Mouse (Mus musculus): ENCODE results near the gene Lipc. TPM values are rescaled to one million over a fixed set of nuclear protein-coding genes. Genes with fewer than 3 reads are reported as not detected.
"Not testable (repeated sequence)": the region's sequence is repeated elsewhere in the genome, so short reads cannot be mapped to it uniquely, and the experiment has no call there.

Lipc gene
- total RNA-seq, 2 experiments from 2014 or later, result 1.2 TPM; not detected in 1

DNA sequence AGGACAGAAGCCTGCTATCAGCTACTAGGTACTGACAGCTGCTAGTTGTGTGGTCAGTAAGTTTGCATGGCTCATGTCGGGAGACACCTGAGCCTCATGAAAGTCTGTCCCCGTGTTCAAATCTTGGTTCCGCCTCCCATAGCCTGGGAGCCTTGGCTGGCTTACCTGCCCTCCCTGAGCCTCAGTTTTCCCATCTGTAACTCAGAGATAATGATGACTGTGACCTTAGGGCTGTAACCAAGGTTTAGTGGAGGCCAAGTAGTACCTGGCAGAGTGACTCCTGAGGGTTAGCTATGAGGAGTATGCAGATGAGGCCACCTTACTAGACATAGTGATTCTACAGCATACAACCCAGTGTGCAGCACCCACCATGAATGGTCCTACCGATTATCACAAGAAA, 81.7 kb downstream of the Lipc start:
- 0 out of 2 replicates have a peak, but pooled peaks have one; percentile 13 for ATAC-seq (replicated peaks; ENCODE audit: low FRiP score, poor library complexity, severe bottlenecking)

DNA sequence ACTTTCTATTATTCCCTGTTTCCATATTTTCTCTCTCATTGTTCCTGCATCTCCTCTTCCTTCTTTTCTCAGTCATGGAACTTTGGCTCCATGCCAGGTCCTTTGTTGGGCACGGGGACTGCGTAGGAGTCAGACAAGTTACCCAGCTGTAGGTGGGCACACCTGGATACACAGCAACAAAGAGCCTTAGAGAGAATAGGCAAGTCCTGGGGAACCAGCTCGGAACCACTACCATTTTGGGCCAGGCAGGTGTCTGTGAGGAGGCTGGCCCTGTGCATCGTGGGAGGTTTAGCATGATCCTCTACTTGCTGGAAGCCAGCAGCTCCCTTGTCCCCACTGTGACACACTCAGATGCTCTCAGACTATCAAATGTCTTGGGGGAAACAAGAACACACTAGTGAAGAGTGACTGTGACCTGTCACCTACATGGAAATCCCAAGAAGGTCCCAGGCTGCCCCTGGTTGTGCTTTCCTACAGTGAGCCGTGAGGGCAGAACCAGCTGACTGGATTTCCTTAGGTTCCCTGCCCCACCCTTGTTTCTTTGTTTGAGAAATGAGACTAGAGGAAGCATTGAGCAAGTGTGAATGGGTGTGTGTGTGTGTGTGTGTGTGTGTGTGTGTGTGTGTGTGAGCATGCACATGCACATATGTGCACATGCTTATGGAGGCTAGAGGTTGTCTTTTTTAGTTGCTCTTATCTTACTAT, 82.7 kb downstream of the Lipc start:
- no peak for ATAC-seq (replicated peaks; ENCODE audit: low FRiP score, poor library complexity, severe bottlenecking)

DNA sequence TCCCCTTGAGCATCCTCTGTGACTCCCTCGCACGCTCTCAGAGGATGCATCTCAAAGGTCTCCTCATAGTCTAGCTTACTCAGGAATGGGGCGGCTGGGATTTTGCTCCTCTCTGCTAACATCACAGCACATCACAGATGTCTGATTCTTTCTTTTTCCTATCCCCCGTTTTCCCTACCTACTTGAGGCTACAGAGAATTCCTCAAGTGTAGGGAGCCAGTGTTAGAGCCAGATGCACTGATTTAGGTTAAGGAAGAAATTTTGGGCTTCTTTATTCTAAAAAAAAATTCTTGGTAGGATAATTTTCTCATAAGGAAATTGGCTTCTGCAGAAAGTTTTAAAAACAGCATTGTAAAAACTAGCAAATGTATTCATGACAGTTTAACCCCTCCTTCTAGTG, 84.6 kb downstream of the Lipc start:
- no peak for ATAC-seq (replicated peaks; ENCODE audit: low FRiP score, poor library complexity, severe bottlenecking)

DNA sequence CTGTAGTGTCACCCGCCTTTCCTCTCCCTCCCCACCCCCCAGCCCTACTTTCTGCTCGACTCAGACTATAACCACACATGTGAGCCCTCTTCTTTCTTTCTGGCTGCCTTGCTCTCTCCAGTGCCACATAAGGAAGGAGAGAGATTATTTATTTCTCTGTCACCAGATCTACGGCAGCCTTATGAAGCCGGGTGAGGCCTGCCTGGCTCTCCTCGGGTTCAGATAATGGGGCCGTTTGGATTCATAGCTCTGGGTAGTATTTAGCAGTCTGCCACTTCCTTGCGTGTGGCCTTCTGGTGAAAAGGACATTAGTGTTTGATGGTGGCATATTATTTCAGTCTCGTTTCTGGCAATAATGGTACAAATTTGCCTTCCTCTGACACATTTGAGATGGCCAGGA, 88.0 kb downstream of the Lipc start:
- ATAC-seq (replicated peaks; ENCODE audit: low FRiP score, poor library complexity, severe bottlenecking), result peak; percentile 62

DNA sequence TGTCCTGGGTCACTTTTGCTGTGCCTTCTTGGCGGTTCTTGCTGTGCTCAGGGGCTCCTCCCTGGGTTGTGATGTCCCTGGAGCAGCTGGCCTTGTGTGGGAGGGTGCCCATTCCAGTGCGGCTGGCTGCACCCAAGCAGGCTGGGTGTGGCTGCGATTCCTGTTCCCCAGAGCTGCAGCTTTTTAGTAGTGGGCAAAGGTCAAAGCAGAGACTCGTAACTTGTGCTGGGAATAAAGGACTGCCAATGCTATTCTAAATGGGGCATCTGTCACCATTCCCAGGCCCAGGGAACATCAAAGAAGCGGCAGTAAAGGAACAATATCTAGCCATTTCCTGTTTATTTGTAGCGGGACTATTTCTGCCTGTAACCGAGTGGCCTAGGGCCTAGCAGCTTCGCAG, 88.7 kb downstream of the Lipc start:
- peak; percentile 87 for ATAC-seq (replicated peaks; ENCODE audit: low FRiP score, poor library complexity, severe bottlenecking)

DNA sequence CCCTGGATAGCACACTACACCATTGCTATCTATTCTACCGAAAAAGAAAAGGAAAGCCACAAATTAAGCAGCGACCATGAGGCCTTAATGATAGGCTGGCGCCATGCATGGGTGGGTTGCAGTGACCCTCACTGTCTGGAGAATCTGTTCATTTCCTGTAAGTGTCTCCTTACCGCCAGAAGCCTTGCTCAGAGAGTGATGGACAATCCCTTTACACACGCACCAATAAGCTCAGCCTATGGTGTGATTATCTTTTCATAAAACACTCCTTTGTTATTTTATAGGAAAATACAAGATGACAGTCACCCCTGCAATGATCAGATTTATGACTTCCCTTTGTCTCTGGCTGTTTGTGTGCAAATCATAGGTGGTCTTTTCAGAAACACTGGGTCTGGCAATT, 92.8 kb downstream of the Lipc start:
- no peak for ATAC-seq (replicated peaks; ENCODE audit: low FRiP score, poor library complexity, severe bottlenecking)

DNA sequence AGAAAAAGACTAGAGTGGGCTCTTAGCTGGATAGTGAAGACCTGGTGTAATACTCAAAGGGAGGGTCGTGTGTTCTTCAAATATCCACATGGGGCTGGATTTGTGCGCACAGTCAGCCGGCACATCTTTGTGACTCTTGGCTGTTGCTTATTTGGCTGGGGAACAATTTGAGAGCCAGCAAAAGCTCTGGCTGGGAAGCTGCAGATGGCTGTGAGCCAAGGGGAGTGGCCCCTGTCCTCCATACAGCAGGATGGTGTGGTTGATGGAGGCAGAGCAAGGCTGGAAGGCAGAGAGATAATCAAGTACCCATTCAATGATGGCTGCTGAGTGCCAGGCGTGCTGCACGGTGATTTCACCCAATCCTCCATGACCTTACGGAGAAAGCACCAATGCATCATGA, 96.2 kb downstream of the Lipc start:
- peak; percentile 95 for ATAC-seq (replicated peaks; ENCODE audit: low FRiP score, poor library complexity, severe bottlenecking)

DNA sequence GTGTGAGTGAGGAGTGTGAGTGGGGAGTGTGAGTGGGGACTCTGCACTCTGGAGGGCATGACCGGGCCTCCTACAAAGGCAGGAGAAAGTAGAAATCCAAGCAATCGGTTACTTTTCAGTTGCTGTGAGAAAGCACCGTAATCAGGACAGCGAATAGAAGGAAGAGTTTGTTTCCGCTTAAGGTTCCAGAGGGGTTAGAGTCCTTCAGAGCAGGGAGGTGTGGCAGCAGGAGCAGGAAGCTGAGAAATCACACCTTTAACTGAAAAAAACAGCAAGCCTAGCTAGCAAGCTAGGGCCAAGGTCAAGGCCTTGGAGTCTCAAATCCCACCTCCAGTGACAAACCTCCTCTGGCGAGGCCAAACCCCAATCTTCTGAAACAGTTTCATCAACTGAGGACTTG, 97.1 kb downstream of the Lipc start:
- no peak for ATAC-seq (replicated peaks; ENCODE audit: low FRiP score, poor library complexity, severe bottlenecking)

DNA sequence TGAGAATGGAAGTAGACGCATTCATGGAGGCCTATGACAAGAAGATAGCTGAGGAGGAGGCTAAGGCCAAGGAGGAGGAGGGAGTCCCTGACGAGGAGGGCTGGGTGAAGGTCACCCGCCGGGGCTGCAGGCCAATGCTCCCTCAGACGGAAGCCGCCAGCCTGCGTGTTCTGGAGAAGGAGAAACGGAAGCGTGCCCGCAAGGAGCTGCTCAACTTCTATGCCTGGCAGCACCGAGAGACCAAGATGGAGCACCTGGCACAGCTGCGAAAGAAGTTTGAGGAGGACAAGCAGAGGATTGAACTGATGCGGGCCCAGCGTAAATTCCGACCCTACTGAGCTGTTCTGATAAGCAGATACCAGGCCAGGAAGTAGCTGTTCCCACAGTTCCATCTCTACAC, 98.9 kb downstream of the Lipc start:
- not testable (repeated sequence) for ATAC-seq (replicated peaks; ENCODE audit: low FRiP score, poor library complexity, severe bottlenecking)

DNA sequence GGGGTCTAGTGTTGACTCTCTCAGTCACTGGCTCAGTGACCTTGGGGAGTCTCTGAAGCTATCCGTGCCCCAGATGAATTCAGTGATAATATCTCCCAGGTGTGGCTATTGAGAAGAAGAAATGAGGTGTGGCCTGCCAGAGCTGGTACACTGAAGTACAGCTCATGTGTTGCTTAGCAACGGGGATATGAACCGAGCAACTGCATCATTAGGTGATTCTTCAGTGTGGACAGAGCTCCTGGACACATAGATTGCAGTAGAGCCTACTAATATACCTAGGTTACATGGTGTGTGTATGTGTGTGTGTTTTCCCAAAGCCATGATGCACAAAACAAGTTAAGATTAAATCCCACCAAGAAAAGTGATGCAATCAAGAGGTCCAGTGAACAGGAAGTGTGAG, 100.5 kb downstream of the Lipc start:
- no peak for ATAC-seq (replicated peaks; ENCODE audit: low FRiP score, poor library complexity, severe bottlenecking)

DNA sequence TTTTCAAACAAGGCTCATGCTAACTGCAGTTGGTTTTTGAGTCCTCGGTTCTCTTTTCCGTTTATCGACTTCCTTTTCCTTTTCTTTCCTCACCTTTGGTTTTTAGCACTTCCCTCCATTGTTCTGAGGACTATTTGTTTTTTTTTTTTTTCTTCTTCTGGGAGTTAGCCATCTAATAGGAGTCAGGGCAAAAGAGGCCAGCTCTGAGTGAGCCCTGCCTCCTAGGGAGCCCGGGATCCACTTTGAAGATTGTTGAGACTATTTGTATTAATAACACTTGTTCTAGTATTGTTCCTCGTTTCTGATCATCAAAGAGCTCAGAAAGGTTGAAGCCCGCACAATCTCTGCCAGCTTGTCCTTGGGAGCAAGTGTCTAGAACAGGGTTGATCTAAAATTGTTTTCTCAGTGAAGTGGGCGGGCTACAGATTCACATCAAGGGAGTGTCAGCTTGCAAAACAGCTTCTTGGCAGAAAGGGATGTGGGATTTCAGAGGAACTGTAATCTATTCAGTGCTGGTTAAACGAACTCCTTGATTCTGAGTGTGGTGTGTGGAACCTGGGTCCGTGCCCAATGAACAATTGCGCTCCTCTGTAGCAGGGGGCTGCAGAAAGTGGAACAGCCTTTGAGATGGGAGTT, 103.8 kb downstream of the Lipc start:
- ATAC-seq (replicated peaks; ENCODE audit: low FRiP score, poor library complexity, severe bottlenecking), result peak; percentile 72

DNA sequence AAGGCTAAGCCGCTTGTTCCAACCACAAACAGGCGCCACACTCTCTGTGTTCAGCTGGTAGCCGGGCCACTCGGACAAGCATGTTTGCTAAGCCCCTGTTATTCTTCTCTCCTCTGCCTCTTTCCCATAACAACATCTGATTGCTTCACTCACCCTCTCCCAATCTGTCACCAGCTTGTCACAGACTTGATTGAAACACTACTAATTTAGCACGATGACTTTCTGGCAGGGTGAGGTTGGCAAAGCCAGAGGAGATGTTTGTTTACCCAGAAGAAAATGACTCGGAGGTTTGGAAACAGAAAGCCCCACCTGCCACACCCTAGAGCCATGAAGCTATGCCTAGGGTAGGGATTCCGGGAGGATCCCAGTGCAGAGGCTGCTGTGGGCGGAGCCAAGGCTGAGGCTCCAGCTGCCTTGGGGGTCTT, 104.4 kb downstream of the Lipc start:
- ATAC-seq (replicated peaks; ENCODE audit: low FRiP score, poor library complexity, severe bottlenecking), result peak; percentile 86

DNA sequence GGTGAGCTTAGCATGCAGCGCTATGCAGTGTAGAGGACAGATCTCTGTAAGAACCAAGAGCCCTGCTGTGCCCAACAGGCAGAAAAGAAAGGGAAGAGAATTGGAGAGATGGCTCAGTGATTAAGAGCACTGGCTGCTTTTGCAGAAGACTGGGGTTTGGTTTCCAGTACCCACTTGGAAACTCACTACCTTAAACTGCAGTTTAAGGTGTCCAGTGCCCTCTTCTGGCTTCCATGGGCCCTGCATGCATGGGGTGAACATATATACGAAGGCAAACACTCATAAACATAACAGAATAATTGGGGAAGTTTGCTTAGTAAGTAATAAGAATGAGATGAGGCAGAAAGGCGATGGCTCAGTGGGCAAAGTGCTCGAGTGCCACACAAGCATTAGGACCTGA, 108.8 kb downstream of the Lipc start:
- ATAC-seq (replicated peaks; ENCODE audit: low FRiP score, poor library complexity, severe bottlenecking), result no peak

DNA sequence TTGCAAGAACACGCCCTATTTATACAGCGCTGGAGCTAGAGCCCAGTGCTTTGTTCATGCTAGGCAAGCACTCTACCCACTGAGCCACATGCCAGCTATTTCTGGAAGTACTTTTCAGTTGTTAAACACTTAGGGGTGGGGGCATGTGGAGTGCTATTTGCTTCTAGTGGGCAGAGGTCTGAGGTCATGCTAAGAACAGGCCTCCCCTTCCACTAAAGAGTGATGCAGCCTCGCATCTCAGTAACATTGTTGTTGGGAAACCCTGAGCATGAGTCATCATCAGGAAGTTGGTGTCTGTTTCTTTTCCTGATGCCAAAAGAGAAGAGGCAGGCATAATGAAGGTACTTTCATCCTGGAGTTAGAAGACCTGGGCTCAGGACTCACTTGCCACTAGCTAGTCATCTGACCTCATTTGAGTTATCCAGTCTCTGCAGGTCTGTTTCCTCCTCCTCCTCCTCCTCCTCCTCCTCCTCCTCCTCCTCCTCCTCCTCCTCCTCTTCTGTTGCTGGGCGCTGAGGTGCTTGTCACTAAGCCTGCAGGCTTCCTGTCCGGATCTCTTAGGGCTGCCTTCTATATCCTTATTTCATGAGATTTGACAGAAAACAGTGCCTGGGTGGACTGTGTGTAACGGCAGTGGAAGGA, 109.6 kb downstream of the Lipc start:
- peak; percentile 64 for ATAC-seq (replicated peaks; ENCODE audit: low FRiP score, poor library complexity, severe bottlenecking)

DNA sequence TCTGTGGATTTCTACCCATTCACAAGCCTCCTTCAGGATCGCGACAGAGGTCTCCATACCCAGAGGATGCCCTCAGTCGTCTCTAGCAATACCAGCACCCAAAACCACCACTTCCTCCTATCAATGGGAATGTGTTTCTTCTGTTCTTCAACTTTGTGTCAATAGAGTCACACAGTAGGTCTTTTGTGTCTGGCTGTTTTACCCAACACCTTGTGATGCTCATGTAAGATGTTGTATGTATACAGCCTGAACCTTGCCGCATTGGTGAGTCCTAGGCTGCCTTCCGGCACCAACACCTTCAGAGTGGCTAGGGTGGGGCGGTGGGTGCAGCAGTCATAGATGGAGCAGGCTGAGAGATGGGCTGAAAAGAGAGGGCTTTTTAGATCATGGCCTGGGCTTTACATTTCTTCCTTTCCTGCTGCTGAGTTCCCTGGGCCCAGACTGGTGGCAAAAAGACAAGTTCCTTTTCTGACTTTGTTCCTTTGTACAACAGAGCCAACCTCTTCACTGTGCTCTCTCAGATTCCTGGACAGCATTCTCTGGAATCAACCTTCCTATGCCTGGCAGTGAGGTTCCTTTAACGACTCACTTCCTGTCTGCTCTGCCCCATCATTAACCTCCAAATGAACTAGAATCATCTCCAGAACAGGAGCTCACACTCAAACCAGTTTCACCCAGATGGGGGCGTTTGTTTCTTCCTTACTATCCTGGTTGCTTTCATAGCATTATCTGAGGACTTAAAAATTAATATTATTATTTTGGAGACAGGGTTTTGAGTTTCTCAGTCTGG, 110.4 kb downstream of the Lipc start:
- no peak for ATAC-seq (replicated peaks; ENCODE audit: low FRiP score, poor library complexity, severe bottlenecking)

DNA sequence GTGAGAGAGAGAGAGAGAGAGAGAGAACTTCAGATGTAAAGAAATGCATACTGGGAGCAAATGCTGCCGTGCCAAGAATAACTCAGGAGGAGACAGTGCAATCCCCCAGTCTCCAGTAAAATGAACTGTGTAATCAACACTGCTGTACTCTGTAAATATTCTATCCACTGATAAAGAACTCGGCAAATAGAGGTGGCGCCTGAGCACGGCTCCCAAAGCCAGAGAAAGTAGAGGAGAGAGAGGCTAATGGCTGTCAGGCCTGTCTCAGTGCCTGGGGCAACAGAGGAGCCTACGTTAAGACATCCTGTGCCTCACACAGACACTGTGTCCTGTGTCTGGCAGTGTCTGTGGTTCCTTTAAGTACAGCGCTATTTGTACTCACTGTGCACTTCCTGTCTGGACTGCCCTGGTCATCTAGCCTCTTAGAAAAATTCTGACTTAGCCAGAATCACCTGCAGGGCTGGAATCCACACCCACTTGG, 111.1 kb downstream of the Lipc start:
- ATAC-seq (replicated peaks; ENCODE audit: low FRiP score, poor library complexity, severe bottlenecking), result peak; percentile 16

DNA sequence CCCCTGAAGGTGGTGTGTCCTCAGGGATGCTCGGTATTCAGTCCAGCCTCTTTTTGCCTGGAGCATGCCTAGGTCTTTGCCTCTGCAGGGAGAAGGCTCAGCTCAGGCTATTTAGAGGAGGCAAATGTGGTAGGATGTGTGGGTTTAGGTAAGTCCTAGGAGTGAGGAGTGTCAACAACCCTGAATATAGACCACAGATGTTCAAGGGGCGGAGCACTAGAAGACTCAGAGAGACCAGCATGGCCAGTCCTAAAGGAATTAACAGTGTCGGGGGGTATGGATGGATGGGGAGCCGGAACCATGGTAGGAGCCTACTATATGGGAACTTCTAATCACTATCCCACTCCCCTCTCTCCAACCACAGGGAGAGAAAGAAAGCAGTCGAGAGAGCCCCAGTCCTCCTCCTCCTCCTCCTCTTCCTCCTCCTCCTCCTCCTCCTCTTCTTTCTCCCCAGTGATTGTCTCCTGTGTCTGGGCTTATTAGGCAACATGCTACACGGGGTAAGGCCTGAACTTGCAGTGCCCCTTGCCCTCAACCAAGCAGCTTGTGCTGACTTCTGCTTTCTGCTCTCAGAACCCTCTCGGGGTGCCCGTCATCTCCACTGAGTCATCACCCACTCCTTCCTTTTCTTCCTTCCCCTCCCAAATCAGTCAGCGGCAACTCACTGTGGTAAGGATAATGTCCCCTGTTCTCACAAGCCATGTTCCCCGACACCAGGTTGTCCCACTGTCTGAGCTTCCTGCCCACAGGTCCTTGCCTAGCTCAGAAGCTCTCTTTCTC, 113.7 kb downstream of the Lipc start:
- ATAC-seq (replicated peaks; ENCODE audit: low FRiP score, poor library complexity, severe bottlenecking), result no peak

DNA sequence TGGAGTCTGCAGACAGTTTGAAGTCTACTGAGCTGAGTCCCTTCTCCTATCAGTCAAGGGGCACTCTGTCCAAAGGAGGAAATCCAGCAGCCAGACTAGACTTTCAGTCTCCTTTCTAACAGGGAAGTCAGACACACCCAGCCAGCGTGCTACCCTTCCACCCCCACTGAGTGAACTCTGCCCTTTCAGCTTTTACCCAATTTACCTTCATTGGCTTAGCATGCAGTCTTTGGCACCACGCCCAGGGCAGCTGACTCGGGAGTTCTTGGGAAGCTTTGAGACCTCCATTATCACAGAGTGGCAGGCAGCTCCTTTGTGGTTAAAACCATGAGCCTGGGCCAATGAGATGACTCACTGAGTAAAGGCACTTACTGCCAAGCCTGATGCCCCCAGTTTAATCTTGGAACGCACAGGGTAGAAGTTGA, 117.3 kb downstream of the Lipc start:
- peak; percentile 91 for ATAC-seq (replicated peaks; ENCODE audit: low FRiP score, poor library complexity, severe bottlenecking)

DNA sequence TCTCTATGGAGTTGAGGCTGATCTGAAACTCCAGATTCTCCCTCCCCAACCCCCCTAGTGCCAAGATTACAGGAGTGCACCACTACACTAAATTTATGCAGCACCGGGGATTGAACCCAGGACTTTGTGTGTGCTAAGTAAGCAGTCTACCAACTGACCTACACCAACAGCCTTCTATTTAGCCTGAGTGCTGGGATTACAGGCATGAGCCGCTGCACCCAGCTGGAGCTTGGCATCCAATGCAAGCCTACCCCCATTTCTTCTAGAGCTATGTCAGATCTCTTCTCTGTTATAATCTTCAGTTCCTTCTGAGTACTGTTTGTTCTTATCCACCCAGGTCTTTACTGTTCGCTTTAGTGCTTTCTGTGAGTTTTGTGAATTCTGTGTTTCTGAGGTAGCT, 117.8 kb downstream of the Lipc start:
- peak; percentile 6; the same call in 1 of the 2 replicates for ATAC-seq (replicated peaks; ENCODE audit: low FRiP score, poor library complexity, severe bottlenecking)

Measured in erythroid progenitor cell, adult 5-6 weeks (primary cell).